ENCODE assay signal across 7 mouse cellular contexts in genomic region chr11:79071082-79071972, GRCm38 (mm10).
DNase-seq lines count a peak whose midpoint lies in the region; ATAC-seq and TF ChIP-seq lines count a peak whose summit lies in the region.

No protein-coding gene starts in this region.

- peaks cover 4% of the 10 kb centered on the region for H3K36me3 ChIP-seq in C2C12 (ENCODE audit: control insufficient read depth, insufficient read depth)
- H3K36me3 ChIP-seq in limb, embryonic 12.5 days: peaks cover 5% of the 10 kb centered on the region; the same call in 1 of the 2 replicates
- H3K36me3 ChIP-seq in kidney, adult 2 months (ENCODE audit: control insufficient read depth, insufficient read depth, low read length): no peaks in the 10 kb centered on the region

- no peak for TF ChIP-seq CTCF in C2C12 (IDR thresholded peaks at IDR 0.05; ENCODE audit: control insufficient read depth, insufficient read depth, insufficient read length)
- TF ChIP-seq CTCF in kidney, adult 2 months (conservative IDR thresholded peaks at IDR 0.05; ENCODE audit: insufficient read depth, insufficient read length, low read depth, low read length): no peak

- H3K79me3 ChIP-seq in C2C12 (ENCODE audit: low read depth): no peaks in the 10 kb centered on the region

- H3K9ac ChIP-seq in limb, embryonic 12.5 days (replicated peaks): no peak overlapping the region

- TF ChIP-seq POLR2A in kidney, adult 2 months (IDR thresholded peaks at IDR 0.05; ENCODE audit: low read depth, low read length): no peak

- peak; percentile 89 for DNase-seq in 3T3-L1 (ENCODE audit: low read depth, low spot score)
- DNase-seq in c-Kit-positive CD71-positive TER-119-positive erythroid progenitor cells, embryonic 14.5 days (ENCODE audit: low spot score): peak; percentile 89
- DNase-seq in gastrocnemius, adult 18-20 months (ENCODE audit: low spot score): no peak
- DNase-seq in kidney, adult 2 months: no peak

- peaks cover 9% of the 10 kb centered on the region for H3K79me2 ChIP-seq in C2C12 (ENCODE audit: control insufficient read depth, insufficient read depth)

- peaks cover 10% of the 10 kb centered on the region for H3K4me1 ChIP-seq in limb, embryonic 12.5 days (replicated peaks)
- no peaks in the 10 kb centered on the region for H3K4me1 ChIP-seq in kidney, adult 2 months (ENCODE audit: control insufficient read depth, insufficient read depth, low read length)

- no peak overlapping the region for H3K4me3 ChIP-seq in C2C12 (ENCODE audit: insufficient read depth, poor library complexity, severe bottlenecking)
- H3K4me3 ChIP-seq in limb, embryonic 12.5 days (replicated peaks): no peak overlapping the region
- no peak overlapping the region for H3K4me3 ChIP-seq in kidney, adult 2 months (ENCODE audit: insufficient read depth, low read depth, low read length)

- H3K27me3 ChIP-seq in C2C12 (ENCODE audit: control insufficient read depth, insufficient read depth, insufficient read length): no peaks in the 10 kb centered on the region
- no peaks in the 10 kb centered on the region for H3K27me3 ChIP-seq in limb, embryonic 12.5 days
- H3K27me3 ChIP-seq in kidney, adult 2 months (replicated peaks; ENCODE audit: control insufficient read depth, insufficient read depth, low read length): no peaks in the 10 kb centered on the region

- no peaks in the 10 kb centered on the region for H3K9me3 ChIP-seq in limb, embryonic 12.5 days

- no peak overlapping the region for H3K27ac ChIP-seq in limb, embryonic 12.5 days
- H3K27ac ChIP-seq in kidney, adult 2 months (ENCODE audit: insufficient read depth, low read depth, low read length): no peak overlapping the region

- WGBS in limb, embryonic 12.5 days: 85% methylated on average over 7 of the region's 7 CpGs
- 83% methylated on average over 7 of the region's 7 CpGs for WGBS in kidney, adult 2 months

- no peak overlapping the region for H3ac ChIP-seq in C2C12 (ENCODE audit: control insufficient read depth, insufficient read length, low read depth)

- ATAC-seq in limb, embryonic 12.5 days (ENCODE audit: insufficient number of reproducible peaks, insufficient read depth, low FRiP score, low TSS enrichment, low read depth): peak; percentile 40; the same call in 1 of the 2 replicates
- ATAC-seq in monocyte, adult 5-6 weeks (replicated peaks; ENCODE audit: insufficient number of reproducible peaks, low FRiP score, low TSS enrichment, poor library complexity, severe bottlenecking): no peak

- H3K4me2 ChIP-seq in limb, embryonic 12.5 days: no peak overlapping the region

TF ChIP-seq in C2C12, 6 proteins besides CTCF, POLR2A, EP300 and RAD21:
- TF ChIP-seq MYOG (IDR thresholded peaks at IDR 0.05; ENCODE audit: control insufficient read depth, extremely low read depth, insufficient read length) (no peak), USF1 (IDR thresholded peaks at IDR 0.05; ENCODE audit: low read depth) (no peak), MAX (IDR thresholded peaks at IDR 0.05) (peak; percentile 85), CEBPB (IDR thresholded peaks at IDR 0.05; ENCODE audit: low read depth) (peak; percentile 60), FOSL1 (IDR thresholded peaks at IDR 0.05; ENCODE audit: insufficient read depth, low read length, poor library complexity, severe bottlenecking) (peak; percentile 85), MYOD1 (IDR thresholded peaks at IDR 0.05; ENCODE audit: control insufficient read depth, insufficient read length, low read depth) (peak; percentile 38)

Comparison
In these comparisons a context has a peak if more than half of its experiments do, and no peak if none do; other contexts are left out.
1. DNase-seq: peak in 3T3-L1 (single experiment) and c-Kit-positive CD71-positive TER-119-positive erythroid progenitor cells, embryonic 14.5 days (single experiment); none in gastrocnemius, adult 18-20 months (single experiment) and kidney, adult 2 months (single experiment).